Mouse (Mus musculus): ENCODE measurements at regions not wholly inside any gene's neighbourhood (a gene's known extent, or its start where the extent isn't known, plus 50 kb on each side); places are given as distances from the start of the nearest gene placed in this dataset.
A peak's percentile ranks its signal among the peaks of the same experiment; 100 is the strongest.

DNA sequence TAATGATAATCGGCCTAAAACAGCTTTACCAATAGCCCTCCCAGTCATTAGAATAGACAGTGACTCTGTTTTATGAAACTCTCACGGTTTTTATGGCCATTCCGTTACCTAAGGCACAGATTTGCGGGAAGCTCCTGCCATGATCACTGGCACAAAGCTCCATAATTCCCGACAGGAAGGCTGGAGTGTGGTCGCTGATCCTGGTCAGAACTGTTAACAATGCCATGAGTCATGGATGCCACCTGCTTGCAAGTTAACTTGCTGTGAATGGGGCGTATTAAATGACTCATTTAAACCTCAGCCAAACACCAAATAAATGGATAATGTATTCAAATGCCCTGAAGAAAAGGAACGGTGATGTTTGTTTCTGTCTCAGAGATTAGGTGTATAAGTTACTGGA lies 559.9 kb upstream of the Map3k7 start:
- no peak for DNase-seq

DNA sequence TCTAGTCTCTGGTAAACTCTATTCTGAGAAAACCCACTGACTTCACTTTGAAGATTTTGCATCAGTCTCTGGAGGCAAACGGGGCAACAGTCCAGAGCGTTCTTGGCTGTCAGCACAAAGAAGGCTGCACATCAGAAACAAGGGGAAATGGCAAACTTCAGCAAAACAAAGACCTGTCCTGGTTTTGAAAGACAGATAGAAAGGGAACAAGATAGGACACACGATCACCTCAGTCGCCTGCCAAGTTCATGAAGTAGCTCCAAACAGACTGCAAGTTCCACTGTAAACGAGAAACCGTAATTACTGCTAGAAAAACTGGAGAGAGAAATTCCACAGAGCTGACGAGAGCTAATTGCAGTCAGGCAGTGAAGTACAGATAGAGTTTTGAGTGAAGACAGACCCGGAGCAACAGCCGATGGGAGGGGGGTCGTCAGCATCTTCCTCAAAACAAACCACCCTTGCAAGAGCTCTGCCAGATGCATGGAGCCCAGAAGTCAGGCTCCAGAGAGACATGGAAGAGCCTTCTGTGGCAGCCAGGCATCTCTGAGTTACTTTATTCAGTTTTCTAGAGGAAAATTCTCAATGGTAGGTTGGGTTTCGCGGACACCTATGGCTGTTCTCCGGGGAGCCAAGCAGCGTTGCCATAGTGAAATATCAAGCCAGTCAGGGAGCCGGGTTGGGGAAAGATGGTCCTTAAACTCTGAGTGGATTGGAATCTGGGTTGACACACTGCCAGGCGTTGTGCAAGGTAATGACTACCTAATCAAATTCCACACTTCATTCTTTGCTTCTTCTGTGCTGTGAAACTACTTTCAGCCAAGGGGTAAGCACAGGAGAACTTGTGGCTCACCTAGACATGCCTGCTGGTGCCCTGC lies 558.8 kb upstream of the Map3k7 start:
- DNase-seq = peak; percentile 42

DNA sequence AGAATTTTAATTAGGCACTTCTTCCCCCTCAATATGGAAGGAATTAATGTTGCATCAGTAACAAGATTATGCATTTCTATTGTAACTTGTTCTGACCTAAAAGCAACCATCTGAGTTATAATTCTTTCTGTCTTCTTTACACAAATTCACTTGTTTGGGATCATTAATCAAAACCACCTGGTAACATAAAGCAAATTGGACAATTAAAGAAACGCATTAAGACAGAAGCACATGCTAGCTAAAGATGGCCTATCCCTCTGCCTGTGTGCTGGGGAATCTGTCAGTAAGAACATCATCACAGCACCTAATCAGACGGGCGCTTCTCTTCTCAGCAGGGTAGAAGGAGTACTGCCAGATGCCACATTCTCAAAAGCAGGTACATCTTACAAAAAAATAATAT lies 553.7 kb upstream of the Map3k7 start:
- DNase-seq = no peak

DNA sequence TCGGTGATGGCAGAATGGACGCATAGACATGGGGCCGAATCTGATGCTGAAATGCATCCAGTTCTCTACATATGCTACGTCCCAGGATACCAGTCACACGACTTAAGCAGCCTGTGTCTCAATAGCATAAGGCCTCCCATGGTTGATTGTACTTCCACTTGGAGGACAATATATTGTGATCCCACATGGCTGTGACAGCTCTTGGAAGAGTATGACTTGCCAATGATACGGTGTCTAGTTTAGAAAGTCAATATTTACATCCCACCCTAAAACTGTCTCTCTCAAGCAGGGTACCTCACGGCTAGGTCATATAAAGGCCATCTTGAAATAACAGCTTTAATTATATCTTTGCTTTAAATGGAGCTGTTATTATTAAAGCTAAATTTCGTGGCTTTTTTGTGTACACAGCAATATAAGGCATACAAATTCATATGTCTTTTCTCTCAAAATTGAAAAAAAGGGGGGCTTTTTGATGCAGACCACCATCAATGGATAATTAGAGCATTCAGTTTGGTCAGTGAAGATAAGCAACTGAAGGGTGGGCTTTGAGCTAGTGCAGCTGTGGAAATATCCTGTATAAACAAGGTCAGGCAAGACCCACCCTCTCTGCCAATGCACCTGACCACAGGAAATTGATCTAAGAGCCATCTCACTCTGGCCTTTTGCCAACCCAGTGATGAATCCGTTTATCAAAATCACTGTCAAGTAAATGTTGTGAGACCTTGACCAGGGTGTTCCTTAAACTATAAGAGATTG lies 551.9 kb upstream of the Map3k7 start:
- DNase-seq = no peak

DNA sequence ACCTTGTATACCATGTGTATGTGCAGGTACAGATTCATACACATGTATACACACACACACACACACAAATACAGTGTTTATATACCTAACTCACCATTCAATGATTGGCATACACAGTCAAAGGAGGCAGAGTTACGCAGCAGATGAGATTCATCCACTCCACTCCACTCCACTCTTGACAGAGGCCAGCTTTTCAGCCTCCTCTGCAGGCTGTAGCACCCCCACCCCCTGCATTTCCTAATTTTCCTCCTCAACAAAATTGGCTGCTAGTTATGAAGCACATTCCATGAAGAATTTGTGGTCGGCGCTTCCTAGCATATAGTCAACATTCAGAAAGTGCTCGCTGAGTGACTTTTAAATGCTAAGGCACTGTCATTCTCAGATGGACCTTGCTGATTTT lies 546.7 kb upstream of the Map3k7 start:
- DNase-seq = no peak

DNA sequence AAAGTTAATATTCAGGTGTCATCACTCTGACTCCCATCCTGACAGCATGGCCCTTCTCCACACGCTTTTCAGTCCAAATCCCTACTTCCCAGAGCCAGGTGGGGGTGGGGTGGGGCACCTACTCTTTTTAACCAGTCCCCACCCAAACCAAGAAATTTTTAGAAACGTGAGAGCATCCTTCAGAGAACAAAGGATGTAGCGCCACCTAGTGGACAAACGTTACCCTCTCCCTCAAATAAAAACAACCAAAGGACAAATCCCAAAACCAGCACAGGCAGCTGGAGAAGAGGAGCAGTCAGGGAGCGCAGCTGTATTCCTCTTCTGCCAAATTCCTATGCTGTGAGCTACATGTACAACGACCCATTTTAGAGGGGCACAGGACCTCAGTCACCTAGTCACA lies 544.7 kb upstream of the Map3k7 start:
- DNase-seq = peak; percentile 70

DNA sequence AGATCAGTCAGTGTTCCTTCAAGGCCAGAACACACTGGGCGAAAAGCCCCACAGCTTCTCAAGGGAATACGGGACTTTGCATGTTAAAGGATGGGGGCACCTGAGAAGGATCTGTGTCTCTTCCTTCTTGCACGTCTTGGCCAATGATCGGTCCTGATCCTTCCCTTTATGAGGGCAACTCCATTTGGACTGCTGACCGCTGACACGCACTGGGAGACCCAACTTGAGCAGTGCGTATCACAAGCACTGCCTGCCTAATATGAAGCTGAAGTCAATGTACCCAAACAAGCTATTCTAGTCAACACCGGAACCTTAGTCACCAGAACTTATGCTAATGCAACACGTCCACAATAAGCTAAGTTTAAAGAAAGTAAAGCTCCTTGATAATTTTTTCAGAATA lies 543.7 kb upstream of the Map3k7 start:
- DNase-seq = no peak

DNA sequence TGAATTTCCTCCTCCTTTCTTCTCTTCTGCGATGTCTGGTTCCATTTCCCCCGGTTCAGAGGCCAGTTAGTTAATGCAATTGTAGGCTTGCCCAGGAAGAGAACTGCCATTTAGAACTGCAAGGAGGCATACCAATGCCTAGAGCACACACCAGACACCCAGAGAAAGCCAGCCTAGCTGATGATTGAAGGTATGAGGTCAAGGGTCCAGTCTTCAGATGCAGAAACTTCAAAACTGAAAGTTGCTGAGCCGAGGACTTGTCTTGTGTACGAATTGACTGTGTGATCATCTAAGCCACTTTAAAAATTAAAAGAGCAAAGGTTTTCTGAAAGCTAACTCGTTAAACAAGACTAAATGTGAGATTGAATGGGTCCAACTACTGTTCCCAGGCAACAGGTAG lies 542.5 kb upstream of the Map3k7 start:
- no peak for DNase-seq

DNA sequence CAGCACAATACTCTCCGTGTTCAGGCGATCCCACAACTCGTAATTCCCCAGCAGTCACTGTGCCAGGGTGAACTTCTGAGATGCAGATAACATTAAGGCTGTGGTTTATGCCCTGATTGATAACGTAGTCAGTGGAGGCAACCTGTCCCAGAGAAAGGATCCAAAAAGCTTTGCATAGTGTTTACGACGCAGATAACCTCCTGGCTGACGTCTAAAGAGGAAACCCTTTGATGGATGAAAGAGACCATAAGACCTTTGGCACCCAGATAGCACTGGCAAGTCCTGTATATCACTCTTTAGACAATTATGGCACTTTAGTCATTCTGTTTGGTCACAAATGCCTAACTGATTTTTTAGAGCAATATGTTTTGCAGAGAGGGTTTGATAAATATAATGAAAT lies 538.8 kb upstream of the Map3k7 start:
- DNase-seq = no peak

DNA sequence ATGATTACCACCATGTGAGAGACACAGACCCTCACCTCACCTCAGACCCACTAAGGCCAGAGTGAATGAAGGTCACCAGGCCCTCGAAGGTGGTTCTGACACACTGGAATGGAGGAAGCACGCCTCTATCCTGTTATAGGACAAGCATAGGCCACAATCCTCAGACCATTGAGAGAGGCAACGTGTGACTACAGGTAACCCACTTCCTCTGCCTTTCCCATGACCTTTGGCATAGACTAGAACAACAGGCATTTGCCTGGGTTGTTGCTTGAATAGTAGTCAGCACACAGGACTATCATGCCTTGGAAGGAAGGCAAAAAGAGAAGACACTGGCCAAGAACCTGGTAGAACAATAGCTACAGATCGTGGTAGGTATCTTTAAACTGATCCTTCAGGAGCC lies 538.2 kb upstream of the Map3k7 start:
- DNase-seq = no peak

DNA sequence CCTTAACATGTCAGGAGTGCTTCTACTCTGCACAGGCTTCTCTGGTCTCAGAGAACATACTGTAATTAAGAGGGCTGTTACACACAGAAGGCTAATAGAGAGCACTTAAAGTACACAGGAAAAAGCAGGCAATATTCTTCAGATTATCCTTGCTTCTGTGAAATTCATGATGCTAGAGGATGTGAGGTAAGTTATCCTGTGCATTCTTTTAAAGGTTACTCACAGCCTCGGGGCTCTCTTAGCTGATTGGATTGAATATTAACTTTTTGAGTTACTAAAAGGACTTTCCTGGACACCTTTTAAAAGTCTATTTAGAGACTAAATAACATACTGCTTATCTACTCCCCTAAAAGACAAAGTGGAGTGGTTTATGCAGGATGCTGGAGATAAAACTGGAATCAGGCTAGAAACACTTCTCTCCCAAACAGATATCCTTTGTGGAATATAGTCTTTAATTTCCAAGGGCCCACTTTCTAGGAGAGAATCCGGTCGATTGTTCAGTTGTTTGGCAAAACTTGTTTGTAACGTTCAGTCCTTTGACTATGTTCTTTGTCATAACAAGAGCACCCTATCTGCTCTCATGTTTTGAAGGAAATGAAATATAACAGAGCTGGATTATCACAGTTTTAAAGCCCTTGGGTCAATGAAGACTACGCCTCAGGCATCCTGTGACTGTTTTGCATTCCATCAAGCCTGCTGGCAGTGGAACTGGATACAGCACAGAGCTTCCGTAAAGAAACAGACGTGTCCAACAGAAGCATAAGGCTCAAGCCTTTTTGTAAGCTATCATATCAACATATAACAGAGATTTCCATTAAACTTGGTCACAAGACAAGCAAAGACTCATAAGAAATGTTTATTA lies 537.5 kb upstream of the Map3k7 start:
- DNase-seq = no peak

DNA sequence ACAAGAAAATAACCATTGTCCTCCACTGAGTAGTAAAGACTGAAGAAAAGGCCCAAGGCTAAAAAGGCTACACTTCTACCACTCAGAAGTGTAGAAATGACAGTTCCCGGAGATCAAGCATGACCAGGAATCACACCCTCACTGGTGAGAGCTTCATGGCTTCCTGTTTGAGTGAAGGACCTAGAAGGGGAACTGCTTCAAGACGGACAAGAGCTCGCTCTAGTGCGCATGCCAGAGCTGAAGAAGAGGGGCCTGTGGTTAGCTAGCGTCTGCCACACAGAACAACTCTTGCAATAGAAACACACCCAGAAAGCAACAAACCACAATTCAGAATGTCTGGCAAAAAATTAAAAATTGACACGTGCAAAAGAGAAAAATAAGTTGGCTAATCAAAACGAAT lies 530.0 kb upstream of the Map3k7 start:
- DNase-seq = no peak

DNA sequence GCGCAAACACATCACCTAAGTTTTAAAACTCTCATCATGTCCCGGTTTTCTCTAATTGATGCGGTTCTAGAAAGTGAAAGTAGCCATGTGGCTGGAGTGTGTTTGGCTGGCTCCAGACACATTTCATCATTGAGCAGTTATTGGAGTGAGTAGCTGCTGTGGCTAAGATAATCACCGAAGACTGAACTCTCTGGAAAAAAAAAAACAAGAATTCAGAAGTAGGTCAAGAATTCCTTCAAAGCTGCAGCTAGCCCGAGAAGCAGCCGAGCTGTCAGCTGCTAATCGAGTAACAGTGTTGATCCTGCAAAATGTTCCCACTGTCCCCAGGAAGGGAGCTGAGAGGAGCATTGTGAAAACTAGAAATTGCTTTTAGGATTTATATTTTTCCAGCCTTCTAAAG lies 509.0 kb upstream of the Map3k7 start:
- peak; percentile 24 for DNase-seq

DNA sequence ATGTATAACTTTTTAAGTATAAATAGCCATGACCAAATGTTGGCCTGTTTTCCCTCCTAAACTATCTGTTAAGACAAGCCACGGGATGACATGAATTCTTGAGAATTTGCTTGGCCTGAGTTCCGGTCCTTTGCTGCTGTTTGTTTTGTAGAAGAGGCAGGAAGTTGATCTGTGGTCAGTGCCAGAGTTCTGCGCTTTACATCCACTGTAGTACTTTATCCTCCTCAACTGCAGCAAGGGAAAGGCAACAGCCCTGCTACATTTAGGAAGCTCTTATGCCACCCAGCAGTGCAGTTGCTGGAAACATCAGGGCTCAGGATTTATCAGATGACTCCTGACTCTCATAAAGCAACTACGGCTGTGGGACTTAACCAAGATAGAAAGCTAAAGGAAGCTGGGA lies 508.4 kb upstream of the Map3k7 start:
- DNase-seq = peak; percentile 10

DNA sequence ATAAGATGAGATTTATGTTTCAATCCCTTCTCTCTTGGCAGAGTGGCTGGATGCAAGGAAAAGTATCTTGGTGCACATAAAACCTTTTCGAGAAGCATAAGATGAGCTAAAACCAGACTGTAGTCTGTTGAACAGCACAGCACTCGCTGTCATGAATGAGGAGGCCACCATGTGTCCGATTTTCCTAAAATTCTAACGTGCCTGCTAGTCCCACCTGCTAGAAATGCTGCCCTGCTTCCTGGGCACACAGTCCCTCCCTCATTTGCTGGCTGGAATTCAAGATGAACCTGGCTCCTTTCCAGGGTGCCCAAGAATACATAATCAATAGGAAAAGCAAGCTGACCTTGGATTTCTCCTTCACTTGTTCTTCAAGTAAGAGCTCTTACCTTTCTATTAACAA lies 501.4 kb upstream of the Map3k7 start:
- DNase-seq = no peak

DNA sequence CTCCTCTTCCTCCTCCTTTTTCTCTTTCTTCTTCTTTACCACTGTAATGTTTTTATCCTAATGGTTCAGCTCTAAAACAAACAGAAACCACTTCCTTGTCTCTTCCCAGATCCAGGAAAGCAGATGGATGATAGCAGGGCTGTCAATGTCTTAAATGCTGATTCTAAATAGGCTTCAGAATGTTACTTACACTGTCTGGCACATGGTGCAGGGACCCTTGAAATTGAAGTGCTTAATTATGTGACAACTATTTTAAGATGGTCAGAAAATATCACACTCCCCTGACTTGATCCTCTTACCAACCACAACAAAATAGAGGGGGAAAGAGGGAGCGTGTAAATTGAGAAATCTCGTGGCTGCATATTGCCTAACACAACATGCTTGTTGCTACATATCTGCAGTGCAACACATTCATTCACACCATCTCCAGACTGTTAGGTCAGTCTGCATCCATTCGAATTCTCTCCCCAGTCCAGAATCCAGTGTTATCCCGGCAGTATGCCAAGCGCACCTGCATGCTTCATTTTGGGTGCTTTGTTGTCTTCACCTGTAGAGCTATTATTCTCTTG lies 500.7 kb upstream of the Map3k7 start:
- DNase-seq = no peak

DNA sequence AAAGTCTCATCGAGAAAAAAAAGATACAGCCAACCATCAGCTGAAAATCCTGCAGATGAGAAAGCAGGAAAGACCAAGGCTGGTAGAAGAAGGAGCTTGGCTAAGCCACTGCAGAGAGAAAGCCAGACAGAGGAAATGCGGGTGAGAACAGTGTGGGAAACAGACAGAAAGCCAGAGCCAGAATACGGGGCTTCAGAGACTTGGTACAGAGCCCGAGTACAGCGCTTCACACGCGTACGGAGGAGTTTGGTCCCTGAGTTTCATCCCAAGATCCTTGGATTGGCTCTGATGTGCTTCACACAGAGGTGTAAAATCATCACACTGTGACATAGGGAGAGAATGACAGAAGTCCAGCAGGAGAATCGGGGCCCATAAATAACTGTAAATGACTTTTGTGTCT lies 495.6 kb upstream of the Map3k7 start:
- no peak for DNase-seq

DNA sequence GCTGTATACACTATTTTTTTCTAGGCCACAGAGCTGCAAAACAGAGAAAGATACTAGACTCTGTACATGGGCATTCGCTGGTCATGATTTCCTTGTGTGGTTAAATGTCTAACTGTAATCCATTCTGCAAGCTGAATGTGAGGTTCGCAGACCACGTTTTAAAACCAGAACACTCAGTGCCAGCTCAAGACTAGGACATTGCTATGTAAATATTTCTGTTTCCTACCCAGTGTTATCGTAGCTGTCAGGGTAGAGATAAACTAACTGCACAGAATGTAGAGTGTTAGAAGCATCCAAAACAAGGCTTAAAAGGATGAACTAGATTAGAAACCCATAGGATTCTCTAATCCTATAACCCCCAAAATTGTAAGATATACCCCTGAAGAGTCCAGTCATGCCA lies 494.1 kb upstream of the Map3k7 start:
- DNase-seq = no peak

DNA sequence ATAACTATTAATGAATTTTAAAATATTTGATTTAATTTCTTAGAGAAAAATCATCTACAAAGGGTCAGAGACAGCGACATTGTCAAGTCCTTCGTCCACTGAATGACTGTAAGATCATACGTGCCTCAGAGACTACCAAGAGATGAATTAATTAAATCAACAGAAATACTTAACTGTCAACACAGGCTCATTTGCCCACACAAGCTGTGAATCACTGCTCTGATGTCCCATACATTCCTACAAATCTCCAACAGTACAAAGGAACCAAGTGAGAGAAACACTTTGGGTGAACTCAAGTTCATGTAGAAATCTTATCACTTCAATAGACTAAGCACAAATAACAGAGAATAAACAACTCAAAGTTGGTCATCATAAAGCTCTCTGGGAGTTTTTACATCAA lies 471.4 kb upstream of the Map3k7 start:
- DNase-seq = no peak

DNA sequence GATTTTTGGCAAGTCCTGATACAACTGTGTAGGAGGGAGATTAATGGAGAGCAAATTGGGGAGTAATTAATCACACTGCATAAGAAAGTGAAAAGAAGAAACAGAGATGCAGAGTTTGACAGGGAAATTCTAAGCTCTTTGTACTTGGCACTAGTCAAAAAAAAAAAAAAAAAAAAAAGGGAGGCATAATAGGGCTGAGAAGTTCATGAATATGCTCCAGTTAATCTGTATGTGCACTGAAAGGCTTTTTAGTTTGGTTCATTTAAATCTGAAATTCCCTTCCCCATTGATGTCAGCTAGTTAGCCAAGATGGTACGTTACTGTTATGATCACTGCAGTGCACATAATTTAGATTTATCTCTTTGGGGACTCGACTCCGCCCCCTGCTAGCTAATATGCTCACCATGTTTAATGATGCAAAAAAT lies 470.8 kb upstream of the Map3k7 start:
- DNase-seq = no peak

DNA sequence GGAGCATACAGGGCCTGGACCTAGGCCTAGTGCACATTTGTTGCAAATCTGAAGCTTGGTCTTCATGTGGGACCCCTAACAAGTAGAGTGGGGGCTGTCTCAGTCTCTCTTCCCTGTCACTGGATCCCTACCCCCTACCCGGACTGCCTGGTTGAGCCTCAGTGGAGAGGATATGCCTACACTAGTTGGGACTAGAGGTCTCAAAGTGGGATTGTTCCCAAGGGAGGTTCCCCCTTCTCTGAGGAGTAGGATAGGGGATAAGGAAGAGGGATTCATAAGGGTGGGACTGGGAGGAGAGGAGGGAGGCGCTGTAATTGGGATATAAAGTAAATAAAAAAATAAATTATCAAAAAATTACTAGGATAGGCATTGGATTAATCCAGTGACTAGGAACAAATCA lies 464.0 kb upstream of the Map3k7 start:
- no peak for DNase-seq

DNA sequence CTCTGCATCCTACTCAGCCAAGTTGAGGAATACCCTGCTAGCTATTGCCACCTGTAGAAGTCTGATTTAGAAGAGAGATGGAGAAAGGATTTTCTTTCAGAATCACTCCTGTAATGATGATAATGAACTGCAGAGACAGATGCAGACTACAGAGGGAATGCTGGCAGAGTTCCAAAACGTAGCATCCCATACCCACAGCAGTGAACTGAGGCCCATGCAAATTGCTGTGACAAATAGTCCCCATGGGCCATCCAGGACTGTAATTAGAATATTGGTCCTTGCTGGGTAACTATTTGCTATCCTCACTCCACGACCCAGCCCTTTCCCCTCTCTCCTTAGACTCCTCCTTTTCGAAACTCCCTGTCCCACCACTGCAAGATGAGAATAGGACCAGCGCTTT lies 463.5 kb upstream of the Map3k7 start:
- DNase-seq = no peak

DNA sequence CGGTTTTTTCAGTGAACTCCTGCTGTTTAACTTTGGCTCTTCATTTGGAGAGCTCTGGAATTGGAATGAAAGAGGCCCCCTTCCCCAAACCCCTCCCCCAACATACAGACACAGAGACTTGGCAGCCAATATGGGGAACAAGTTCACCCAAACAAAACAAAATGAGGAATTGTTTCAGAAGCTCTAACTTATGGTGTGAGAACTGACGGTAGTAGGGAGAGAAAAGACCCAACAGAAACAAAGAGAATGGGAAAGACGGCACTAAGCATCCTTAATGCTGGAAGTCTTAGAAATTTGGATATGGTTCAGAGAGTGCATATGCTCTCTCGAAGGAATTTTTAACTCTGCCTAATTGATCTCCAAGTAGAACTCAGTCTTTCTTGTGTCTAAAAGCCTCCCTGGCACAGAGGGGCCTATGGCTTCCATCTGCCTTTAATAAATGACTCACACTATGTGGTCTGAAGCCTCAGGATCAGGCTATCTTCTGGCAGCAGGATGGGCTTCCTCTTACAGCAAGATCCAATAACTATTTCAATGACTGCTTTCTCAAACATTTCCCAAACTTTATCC lies 438.2 kb upstream of the Map3k7 start:
- no peak for DNase-seq
